Comparison of ENCODE assay signal across 8 mouse cellular contexts in genomic region chr10:80357994-80358639, GRCm38 (mm10). TPM values are rescaled to one million over a fixed set of nuclear protein-coding genes. Genes with fewer than 3 reads are reported as not detected.
DNase-seq lines count a peak whose midpoint lies in the region; ATAC-seq and TF ChIP-seq lines count a peak whose summit lies in the region.

No protein-coding gene starts in this region.

- 8% methylated on average over 31 of the region's 31 CpGs for WGBS in limb, embryonic 13.5 days
- WGBS in midbrain, embryonic 15.5 days, result 5% methylated on average over 29 of the region's 31 CpGs
- 8% methylated on average over 31 of the region's 31 CpGs for whole genome bisulfite sequencing in thymus, adult 2 months

- peaks cover 90% of the 10 kb centered on the region for H3K27me3 ChIP-seq in limb, embryonic 13.5 days
- peaks cover 57% of the 10 kb centered on the region for H3K27me3 ChIP-seq in midbrain, embryonic 15.5 days (replicated peaks)
- H3K27me3 ChIP-seq in thymus, adult 2 months (ENCODE audit: control insufficient read depth, insufficient read depth, low read length), result peaks cover 18% of the 10 kb centered on the region

- peak overlapping the region; percentile 36; the same call in 1 of the 2 replicates for H3K9ac ChIP-seq in limb, embryonic 13.5 days
- peak overlapping the region; percentile 27 for H3K9ac ChIP-seq in midbrain, embryonic 15.5 days

- ATAC-seq in limb, embryonic 13.5 days (ENCODE audit: low FRiP score, low read depth), result no peak
- ATAC-seq in midbrain, embryonic 15.5 days (replicated peaks), result peak; percentile 56
- no peak for ATAC-seq in monocyte, adult 5-6 weeks (replicated peaks; ENCODE audit: insufficient number of reproducible peaks, low FRiP score, low TSS enrichment, poor library complexity, severe bottlenecking)

- DNase-seq in adrenal gland, postnatal 10 days, result peak; percentile 61
- DNase-seq in adrenal gland, adult 18-20 months (ENCODE audit: low spot score in 2 of 2), result no peak
- DNase-seq in cerebellum, adult 8-10 months, result peak; percentile 77
- peak; percentile 39 for DNase-seq in heart, postnatal 4 days
- DNase-seq in thymus, adult 2 months, result no peak

- TF ChIP-seq CTCF in thymus, adult 2 months (IDR thresholded peaks at IDR 0.05; ENCODE audit: borderline replicate concordance, control insufficient read depth, extremely low read depth, insufficient read depth, low read length, poor library complexity), result no peak

- TF ChIP-seq POLR2A in thymus, adult 2 months (IDR thresholded peaks at IDR 0.05; ENCODE audit: control insufficient read depth, extremely low read depth, insufficient read depth, low read length, poor library complexity), result no peak

- no peaks in the 10 kb centered on the region for H3K36me3 ChIP-seq in limb, embryonic 13.5 days
- H3K36me3 ChIP-seq in midbrain, embryonic 15.5 days (replicated peaks), result no peaks in the 10 kb centered on the region
- no peaks in the 10 kb centered on the region for H3K36me3 ChIP-seq in thymus, adult 2 months (ENCODE audit: control insufficient read depth, insufficient read depth, low read length)

- no peak overlapping the region for H3K27ac ChIP-seq in limb, embryonic 13.5 days
- no peak overlapping the region for H3K27ac ChIP-seq in midbrain, embryonic 15.5 days
- no peak overlapping the region for H3K27ac ChIP-seq in thymus, adult 2 months (ENCODE audit: control insufficient read depth, insufficient read depth, low read length)

- H3K9me3 ChIP-seq in limb, embryonic 13.5 days, result no peaks in the 10 kb centered on the region
- no peaks in the 10 kb centered on the region for H3K9me3 ChIP-seq in midbrain, embryonic 15.5 days

- peak overlapping the region; percentile 60 for H3K4me2 ChIP-seq in limb, embryonic 13.5 days (replicated peaks)
- H3K4me2 ChIP-seq in midbrain, embryonic 15.5 days, result peak overlapping the region; percentile 62

- H3K4me3 ChIP-seq in limb, embryonic 13.5 days, result peak overlapping the region; percentile 44
- peak overlapping the region; percentile 38 for H3K4me3 ChIP-seq in midbrain, embryonic 15.5 days
- H3K4me3 ChIP-seq in thymus, adult 2 months (ENCODE audit: control insufficient read depth, insufficient read depth, low read length), result no peak overlapping the region

- peaks cover 22% of the 10 kb centered on the region for H3K4me1 ChIP-seq in limb, embryonic 13.5 days
- H3K4me1 ChIP-seq in midbrain, embryonic 15.5 days, result peaks cover 25% of the 10 kb centered on the region
- H3K4me1 ChIP-seq in thymus, adult 2 months (replicated peaks; ENCODE audit: control insufficient read depth, insufficient read depth, low read length), result no peaks in the 10 kb centered on the region

RNA-seq across cellular contexts. Expression of gene Plk5, which starts 1.9 kb away (rescaled TPM):
- total RNA-seq in adrenal gland, postnatal 10 days (2021), result under 1 TPM in 1 of 2 experiments, not detected in 1; 0.12 TPM
- total RNA-seq in adrenal gland, adult 18-20 months (2021), result under 1 TPM; 0.19 to 0.27 TPM
- total RNA-seq in heart, postnatal 4 days (2021), result not detected
- polyA plus RNA-seq in limb, embryonic 13.5 days (2015; fragmentation: Nextera tagmentation; extraction: Ambion mirVana), result 1.2 and 2.2 TPM in 2 replicates
- 6.2 TPM in 2 replicates for polyA plus RNA-seq in midbrain, embryonic 15.5 days (2015; fragmentation: Nextera tagmentation; extraction: Ambion mirVana)
- 0.17 and 0.22 TPM in 2 replicates for polyA plus RNA-seq in thymus, adult 2 months (2012; rRNA removed)
- not detected in 3 replicates for total RNA-seq in monocyte, adult 5-6 weeks (2017)

RNA-seq across cellular contexts. Expression of gene Adamtsl5, which starts 9.9 kb away (rescaled TPM):
- total RNA-seq in adrenal gland, postnatal 10 days (2021), result 10 to 100 TPM in 1 of 2 experiments, 1 to 10 TPM in 1; 7.6 to 18.7 TPM
- 10 to 100 TPM in 1 of 2 experiments, 1 to 10 TPM in 1; 5.1 to 11.5 TPM for total RNA-seq in adrenal gland, adult 18-20 months (2021)
- total RNA-seq in heart, postnatal 4 days (2021), result 10 to 100 TPM; 32.8 to 34.2 TPM
- polyA plus RNA-seq in limb, embryonic 13.5 days (2015; fragmentation: Nextera tagmentation; extraction: Ambion mirVana), result 2.0 and 2.4 TPM in 2 replicates
- polyA plus RNA-seq in midbrain, embryonic 15.5 days (2015; fragmentation: Nextera tagmentation; extraction: Ambion mirVana), result 0.67 and 0.79 TPM in 2 replicates
- 4.6 and 9.0 TPM in 2 replicates for polyA plus RNA-seq in thymus, adult 2 months (2012; rRNA removed)
- 0.10 to 0.43 TPM in 2 of 3 replicates, not detected in the other for total RNA-seq in monocyte, adult 5-6 weeks (2017)

RNA-seq across cellular contexts. Expression of gene Reep6, which starts 28.4 kb away (rescaled TPM):
- total RNA-seq in adrenal gland, postnatal 10 days (2021), result 10 to 100 TPM; 38.4 to 61.8 TPM
- total RNA-seq in adrenal gland, adult 18-20 months (2021), result 10 to 100 TPM; 10.2 to 20.8 TPM
- total RNA-seq in heart, postnatal 4 days (2021), result 1 to 10 TPM; 1.6 to 1.8 TPM
- 6.1 and 6.3 TPM in 2 replicates for polyA plus RNA-seq in limb, embryonic 13.5 days (2015; fragmentation: Nextera tagmentation; extraction: Ambion mirVana)
- 5.5 TPM in 2 replicates for polyA plus RNA-seq in midbrain, embryonic 15.5 days (2015; fragmentation: Nextera tagmentation; extraction: Ambion mirVana)
- polyA plus RNA-seq in thymus, adult 2 months (2012; rRNA removed), result 2.0 and 3.5 TPM in 2 replicates
- total RNA-seq in monocyte, adult 5-6 weeks (2017), result not detected in 3 replicates

RNA-seq across cellular contexts. Expression of gene Pcsk4, which starts 28.8 kb away (rescaled TPM):
- total RNA-seq in adrenal gland, postnatal 10 days (2021), result 1 to 10 TPM; 4.1 to 7.6 TPM
- total RNA-seq in adrenal gland, adult 18-20 months (2021), result 1 to 10 TPM; 1.6 to 3.1 TPM
- total RNA-seq in heart, postnatal 4 days (2021), result 1 to 10 TPM; 1.3 to 2.0 TPM
- polyA plus RNA-seq in limb, embryonic 13.5 days (2015; fragmentation: Nextera tagmentation; extraction: Ambion mirVana), result 4.8 and 6.5 TPM in 2 replicates
- 4.4 and 5.8 TPM in 2 replicates for polyA plus RNA-seq in midbrain, embryonic 15.5 days (2015; fragmentation: Nextera tagmentation; extraction: Ambion mirVana)
- 11.7 and 14.1 TPM in 2 replicates for polyA plus RNA-seq in thymus, adult 2 months (2012; rRNA removed)
- total RNA-seq in monocyte, adult 5-6 weeks (2017), result 0.57 TPM in 1 of 3 replicates, not detected in the others

RNA-seq across cellular contexts. Expression of gene Mex3d, which starts 29.3 kb away (rescaled TPM):
- total RNA-seq in adrenal gland, postnatal 10 days (2021), result 10 to 100 TPM; 19.6 to 21.8 TPM
- 10 to 100 TPM; 16.6 to 18.0 TPM for total RNA-seq in adrenal gland, adult 18-20 months (2021)
- total RNA-seq in heart, postnatal 4 days (2021), result 10 to 100 TPM; 20.2 to 22.2 TPM
- polyA plus RNA-seq in limb, embryonic 13.5 days (2015; fragmentation: Nextera tagmentation; extraction: Ambion mirVana), result 9.2 and 9.5 TPM in 2 replicates
- 18.3 and 18.8 TPM in 2 replicates for polyA plus RNA-seq in midbrain, embryonic 15.5 days (2015; fragmentation: Nextera tagmentation; extraction: Ambion mirVana)
- 34.9 and 38.2 TPM in 2 replicates for polyA plus RNA-seq in thymus, adult 2 months (2012; rRNA removed)
- 4.1 to 5.3 TPM (median 5.2 TPM) in 3 replicates for total RNA-seq in monocyte, adult 5-6 weeks (2017)

Comparison
In these comparisons a context has a peak if more than half of its experiments do, and no peak if none do; other contexts are left out.
1. DNase-seq: peak in adrenal gland, postnatal 10 days (single experiment), cerebellum, adult 8-10 months (single experiment) and heart, postnatal 4 days (single experiment); none in adrenal gland, adult 18-20 months (0 of 2) and thymus, adult 2 months (single experiment).